Mouse (Mus musculus): ENCODE results near the gene Src. TPM values are rescaled to one million over a fixed set of nuclear protein-coding genes. Genes with fewer than 3 reads are reported as not detected.

Src gene
- polyA plus RNA-seq, 1 experiment from 2014 or later = 6.7 TPM

DNA sequence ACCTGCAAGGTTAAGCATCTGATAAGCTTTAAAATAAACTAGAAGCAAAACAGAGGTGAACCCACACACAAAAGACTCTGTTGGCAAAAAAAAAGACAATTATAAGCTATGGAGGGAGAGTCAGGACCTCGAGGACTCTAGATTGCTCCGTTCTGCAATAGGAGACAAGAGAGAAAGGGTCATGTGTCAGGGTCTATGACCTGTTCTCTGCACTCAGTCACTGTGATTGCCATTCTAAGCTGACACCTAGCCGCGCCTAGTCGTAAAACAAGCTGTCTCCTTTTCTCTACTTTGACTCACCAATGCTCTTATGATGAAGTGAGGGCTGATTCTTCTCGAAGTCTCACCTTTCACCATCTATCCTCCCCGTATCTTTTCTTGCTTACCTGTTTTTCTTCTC is 5.7 kb upstream of the Src start:
- ATAC-seq (ENCODE audit: insufficient number of reproducible peaks, insufficient read depth, low FRiP score, low read depth) = no peak
- Histone ChIP-seq H3K4me2 (ENCODE audit: low read length) (no peak overlapping the region), H3K27ac (replicated peaks in 1 of 2; ENCODE audit: control insufficient read depth in 1 of 2, insufficient read depth in 1 of 2, low read depth in 2 of 2, low read length in 2 of 2) (no peak overlapping the region), H3K9ac (ENCODE audit: low read length) (no peak overlapping the region), H3K36me3 (ENCODE audit: control insufficient read depth, insufficient read depth, low read length) (no peaks in the 10 kb centered on the region), H3K4me3 (ENCODE audit: control insufficient read depth in 1 of 2, insufficient read depth in 1 of 2, low read depth in 1 of 2, low read length in 2 of 2) (no peak overlapping the region), H3K27me3 (ENCODE audit: control insufficient read depth, insufficient read depth, low read length) (no peaks in the 10 kb centered on the region), H3K4me1 (ENCODE audit: control insufficient read depth in 2 of 2, insufficient read depth in 2 of 2, low read length in 2 of 2) (peaks cover 4% of the 10 kb centered on the region in 2 experiments; a peak in 2 of 4 replicates), H3K9me3 (ENCODE audit: control insufficient read depth, low read length) (no peaks in the 10 kb centered on the region)
- WGBS = 81% methylated on average over 7 of the region's 7 CpGs

- no peaks in the 10 kb centered on the region for H3K9me3 ChIP-seq (ENCODE audit: control insufficient read depth, low read length)
Observed at GRCm38 (mm10) chr2:157417229-157417628, 1.0 kb upstream of the Src start.

DNA sequence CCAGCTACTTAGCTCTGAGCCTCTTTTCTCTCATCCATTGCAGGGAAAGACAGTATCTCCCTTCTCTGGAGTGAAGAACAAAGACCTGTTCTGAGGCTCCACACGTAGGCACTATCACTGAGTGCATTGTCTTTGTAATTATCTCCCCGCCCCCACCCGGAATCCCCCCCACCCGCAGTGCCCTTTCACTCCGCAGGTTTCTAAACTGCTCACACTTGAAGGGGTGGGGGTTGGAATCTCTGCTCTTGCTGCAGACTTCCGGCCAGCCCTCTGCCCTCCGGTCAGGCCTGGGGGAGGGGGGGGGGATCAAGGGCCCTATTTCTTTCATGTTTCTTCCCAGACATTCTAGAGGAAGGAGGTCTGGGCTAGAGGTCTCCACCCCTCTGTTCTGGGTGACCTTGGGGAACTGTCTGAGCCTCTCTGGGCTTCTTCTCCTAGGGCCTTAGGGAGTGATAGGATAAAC is 396 bp downstream of the Src start:
- no peaks in the 10 kb centered on the region for H3K27me3 ChIP-seq (ENCODE audit: control insufficient read depth, insufficient read depth, low read length)
- WGBS = 8% methylated on average over 7 of the region's 7 CpGs
- no peaks in the 10 kb centered on the region for H3K9me3 ChIP-seq (ENCODE audit: control insufficient read depth, low read length)
- no peak for ATAC-seq (ENCODE audit: insufficient number of reproducible peaks, insufficient read depth, low FRiP score, low read depth)
- no peaks in the 10 kb centered on the region for H3K36me3 ChIP-seq (ENCODE audit: control insufficient read depth, insufficient read depth, low read length)
- no peak overlapping the region for H3K9ac ChIP-seq (ENCODE audit: low read length)
- no peak overlapping the region for H3K27ac ChIP-seq (replicated peaks in 1 of 2; ENCODE audit: control insufficient read depth in 1 of 2, insufficient read depth in 1 of 2, low read depth in 2 of 2, low read length in 2 of 2)
- H3K4me3 ChIP-seq (ENCODE audit: control insufficient read depth in 1 of 2, insufficient read depth in 1 of 2, low read depth in 1 of 2, low read length in 2 of 2) = no peak overlapping the region
- peak overlapping the region; percentile 13; the same call in 1 of the 2 replicates for H3K4me2 ChIP-seq (ENCODE audit: low read length)
- peaks cover 15 to 23% of the 10 kb centered on the region in 2 experiments for H3K4me1 ChIP-seq (ENCODE audit: control insufficient read depth in 2 of 2, insufficient read depth in 2 of 2, low read length in 2 of 2)

More at GRCm38 (mm10) chr2:157417229-157417628, 1.0 kb upstream of the Src start:
- H3K4me2 ChIP-seq (ENCODE audit: low read length) = no peak overlapping the region
- ATAC-seq (ENCODE audit: insufficient number of reproducible peaks, insufficient read depth, low FRiP score, low read depth) = no peak
- no peaks in the 10 kb centered on the region for H3K36me3 ChIP-seq (ENCODE audit: control insufficient read depth, insufficient read depth, low read length)
- H3K27me3 ChIP-seq (ENCODE audit: control insufficient read depth, insufficient read depth, low read length) = no peaks in the 10 kb centered on the region
- H3K27ac ChIP-seq (replicated peaks in 1 of 2; ENCODE audit: control insufficient read depth in 1 of 2, insufficient read depth in 1 of 2, low read depth in 2 of 2, low read length in 2 of 2) = no peak overlapping the region
- H3K9ac ChIP-seq (ENCODE audit: low read length) = no peak overlapping the region
- H3K4me3 ChIP-seq (ENCODE audit: control insufficient read depth in 1 of 2, insufficient read depth in 1 of 2, low read depth in 1 of 2, low read length in 2 of 2) = no peak overlapping the region
- WGBS = 69% methylated on average over 6 of the region's 6 CpGs
- H3K4me1 ChIP-seq (ENCODE audit: control insufficient read depth in 2 of 2, insufficient read depth in 2 of 2, low read length in 2 of 2) = peaks cover 6 to 9% of the 10 kb centered on the region in 2 experiments

DNA sequence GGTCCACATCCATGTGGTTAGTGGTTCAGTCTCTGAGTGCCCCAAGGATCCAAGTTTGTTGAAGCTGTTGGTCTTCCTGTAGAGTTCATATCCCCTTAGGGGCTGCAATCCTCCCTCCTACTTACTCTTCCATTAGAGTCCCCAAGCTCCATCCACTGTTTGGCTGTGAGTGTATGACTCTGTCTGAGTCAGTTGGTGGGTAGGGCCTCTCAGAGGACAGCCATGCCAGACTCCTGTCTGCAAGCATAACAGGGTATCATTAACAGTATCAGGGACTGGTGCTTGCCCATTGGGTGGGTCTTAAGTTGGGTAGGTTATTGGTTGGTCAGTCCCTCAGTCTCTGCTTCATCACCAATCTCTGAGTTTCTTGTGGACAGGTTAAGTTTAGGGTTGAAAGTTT is 1.3 kb downstream of the Src start:
- H3K4me2 ChIP-seq (ENCODE audit: low read length) = no peak overlapping the region
- H3K27me3 ChIP-seq (ENCODE audit: control insufficient read depth, insufficient read depth, low read length) = no peaks in the 10 kb centered on the region
- no peak overlapping the region for H3K4me3 ChIP-seq (ENCODE audit: control insufficient read depth in 1 of 2, insufficient read depth in 1 of 2, low read depth in 1 of 2, low read length in 2 of 2)
- H3K27ac ChIP-seq (replicated peaks in 1 of 2; ENCODE audit: control insufficient read depth in 1 of 2, insufficient read depth in 1 of 2, low read depth in 2 of 2, low read length in 2 of 2) = no peak overlapping the region
- H3K36me3 ChIP-seq (ENCODE audit: control insufficient read depth, insufficient read depth, low read length) = no peaks in the 10 kb centered on the region
- H3K4me1 ChIP-seq (ENCODE audit: control insufficient read depth in 2 of 2, insufficient read depth in 2 of 2, low read length in 2 of 2) = peaks cover 15 to 24% of the 10 kb centered on the region in 2 experiments
- no peak for ATAC-seq (ENCODE audit: insufficient number of reproducible peaks, insufficient read depth, low FRiP score, low read depth)
- no peak overlapping the region for H3K9ac ChIP-seq (ENCODE audit: low read length)
- no peaks in the 10 kb centered on the region for H3K9me3 ChIP-seq (ENCODE audit: control insufficient read depth, low read length)

- Histone ChIP-seq H3K4me3 (ENCODE audit: control insufficient read depth in 1 of 2, insufficient read depth in 1 of 2, low read depth in 1 of 2, low read length in 2 of 2) (no peak overlapping the region), H3K4me2 (ENCODE audit: low read length) (no peak overlapping the region), H3K36me3 (ENCODE audit: control insufficient read depth, insufficient read depth, low read length) (no peaks in the 10 kb centered on the region), H3K9me3 (ENCODE audit: control insufficient read depth, low read length) (no peaks in the 10 kb centered on the region), H3K4me1 (ENCODE audit: control insufficient read depth in 2 of 2, insufficient read depth in 2 of 2, low read length in 2 of 2) (peaks cover 15 to 31% of the 10 kb centered on the region in 2 experiments), H3K27ac (replicated peaks in 1 of 2; ENCODE audit: control insufficient read depth in 1 of 2, insufficient read depth in 1 of 2, low read depth in 2 of 2, low read length in 2 of 2) (no peak overlapping the region), H3K27me3 (ENCODE audit: control insufficient read depth, insufficient read depth, low read length) (no peaks in the 10 kb centered on the region), H3K9ac (ENCODE audit: low read length) (no peak overlapping the region)
- 90% methylated on average over 4 of the region's 4 CpGs for WGBS
- ATAC-seq (ENCODE audit: insufficient number of reproducible peaks, insufficient read depth, low FRiP score, low read depth) = no peak
Observed at GRCm38 (mm10) chr2:157420404-157420803, 2.2 kb downstream of the Src start.

DNA sequence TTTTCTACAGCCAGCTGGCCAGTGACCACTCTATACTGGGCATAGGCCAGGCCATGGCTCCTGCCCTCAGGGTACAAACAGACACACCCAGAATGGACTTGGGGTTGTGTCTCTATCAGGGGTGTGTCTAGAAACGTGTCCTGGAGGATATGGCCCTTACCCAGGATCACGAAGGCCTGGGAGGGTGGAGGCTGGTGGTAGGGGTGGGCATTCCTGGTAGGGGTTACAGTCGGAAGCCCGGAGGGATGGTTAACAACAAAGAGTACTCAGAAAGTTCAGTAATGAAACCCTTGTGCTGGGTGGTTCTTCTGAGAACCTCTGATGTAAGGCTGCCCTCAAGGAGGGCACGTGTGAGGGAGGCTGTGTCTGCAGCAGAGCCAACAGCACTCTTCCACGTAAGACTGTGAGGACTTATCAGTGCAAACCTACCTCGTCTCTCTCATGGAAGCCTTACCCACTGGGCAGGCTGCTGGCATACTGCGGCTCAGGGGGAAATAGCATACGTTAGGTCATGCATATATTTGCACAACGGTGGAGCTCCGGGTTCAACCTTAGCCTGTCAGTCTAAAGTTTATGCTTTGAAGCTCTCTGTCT is 3.9 kb downstream of the Src start:
- 66% methylated on average over 11 of the region's 11 CpGs for WGBS
- H3K4me1 ChIP-seq (ENCODE audit: control insufficient read depth in 2 of 2, insufficient read depth in 2 of 2, low read length in 2 of 2) = peaks cover 15 to 39% of the 10 kb centered on the region in 2 experiments
- no peak overlapping the region; a peak in 1 of 4 replicates for H3K27ac ChIP-seq (replicated peaks in 1 of 2; ENCODE audit: control insufficient read depth in 1 of 2, insufficient read depth in 1 of 2, low read depth in 2 of 2, low read length in 2 of 2)
- no peaks in the 10 kb centered on the region for H3K36me3 ChIP-seq (ENCODE audit: control insufficient read depth, insufficient read depth, low read length)
- H3K9me3 ChIP-seq (ENCODE audit: control insufficient read depth, low read length) = no peaks in the 10 kb centered on the region
- H3K4me3 ChIP-seq (ENCODE audit: control insufficient read depth in 1 of 2, insufficient read depth in 1 of 2, low read depth in 1 of 2, low read length in 2 of 2) = no peak overlapping the region
- H3K4me2 ChIP-seq (ENCODE audit: low read length) = no peak overlapping the region
- no peak overlapping the region for H3K9ac ChIP-seq (ENCODE audit: low read length)
- no peaks in the 10 kb centered on the region for H3K27me3 ChIP-seq (ENCODE audit: control insufficient read depth, insufficient read depth, low read length)
- no peak for ATAC-seq (ENCODE audit: insufficient number of reproducible peaks, insufficient read depth, low FRiP score, low read depth)

DNA sequence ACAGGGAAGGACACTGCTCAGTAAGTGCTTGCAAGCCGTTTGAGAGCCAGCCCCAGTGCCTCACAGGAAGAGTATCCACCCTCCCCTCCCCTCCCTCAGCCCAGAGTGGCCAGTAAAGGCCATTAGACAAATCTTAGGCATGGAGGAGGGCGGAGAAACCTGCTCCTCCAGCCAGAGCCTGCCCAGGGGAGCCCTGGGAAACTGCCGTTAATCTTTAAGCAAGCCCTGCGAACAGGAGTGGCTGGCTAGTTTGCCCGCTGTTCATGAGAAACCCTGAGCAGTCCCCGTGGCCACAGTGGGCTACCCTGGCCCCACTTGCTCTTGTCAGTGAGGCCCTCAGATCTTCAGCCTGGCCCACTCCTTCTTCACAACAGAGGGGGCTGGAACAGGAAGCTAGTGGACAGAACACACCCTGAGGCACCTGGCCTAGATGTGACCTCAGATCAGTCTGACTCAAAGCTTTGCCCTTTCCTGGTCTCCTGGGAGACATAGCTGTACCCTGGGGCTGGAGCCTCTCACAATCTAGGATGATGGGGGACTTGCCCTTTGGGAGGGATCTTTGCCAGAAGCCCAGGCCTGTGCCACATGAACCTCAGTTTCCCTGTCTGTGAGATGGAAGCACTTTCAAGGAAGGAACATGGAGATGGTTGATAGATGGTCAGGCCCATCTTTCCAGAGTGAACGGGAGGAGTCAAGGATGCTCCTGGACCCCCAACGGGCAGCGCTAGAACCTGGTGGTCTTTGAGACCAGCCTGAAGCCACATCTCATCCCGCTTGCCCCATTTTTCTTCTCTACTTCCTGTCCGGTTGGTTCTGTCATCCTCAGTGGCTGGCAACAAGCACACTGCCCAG is 4.8 kb downstream of the Src start:
- ATAC-seq (ENCODE audit: insufficient number of reproducible peaks, insufficient read depth, low FRiP score, low read depth) = no peak
- Histone ChIP-seq H3K9ac (ENCODE audit: low read length) (peak overlapping the region; percentile 95), H3K36me3 (ENCODE audit: control insufficient read depth, insufficient read depth, low read length) (no peaks in the 10 kb centered on the region), H3K4me2 (ENCODE audit: low read length) (peak overlapping the region; percentile 66), H3K9me3 (ENCODE audit: control insufficient read depth, low read length) (no peaks in the 10 kb centered on the region), H3K27me3 (ENCODE audit: control insufficient read depth, insufficient read depth, low read length) (no peaks in the 10 kb centered on the region), H3K4me1 (ENCODE audit: control insufficient read depth in 2 of 2, insufficient read depth in 2 of 2, low read length in 2 of 2) (peaks cover 15 to 39% of the 10 kb centered on the region in 2 experiments), H3K27ac (replicated peaks in 1 of 2; ENCODE audit: control insufficient read depth in 1 of 2, insufficient read depth in 1 of 2, low read depth in 2 of 2, low read length in 2 of 2) (0 out of 4 replicates have a peak overlapping the region, but pooled peaks of 1 of the 2 experiments have one; percentile 24), H3K4me3 (ENCODE audit: control insufficient read depth in 1 of 2, insufficient read depth in 1 of 2, low read depth in 1 of 2, low read length in 2 of 2) (peak overlapping the region; percentile 71 to 80)
- WGBS = 52% methylated on average over 11 of the region's 11 CpGs

All from heart, embryonic 14.5 days (tissue).